Mouse (Mus musculus) embryonic fibroblast, embryonic 13.5 days (primary cell): Measurements from ENCODE around the gene Ubl4b. TPM values are rescaled to one million over a fixed set of nuclear protein-coding genes. Genes with fewer than 3 reads are reported as not detected.

ENCODE experiments used
- H3K27ac ChIP-seq: 2 replicates; pipeline ENCODE4 v1.5.1; 2012; ENCODE audit warnings: low read length, control low read depth, inconsistent platforms; ENCODE audit not compliant: insufficient read depth
- H3K4me1 ChIP-seq: 2 replicates; pipeline ENCODE4 v1.6.1; 2011; ENCODE audit warnings: low read length; ENCODE audit not compliant: control insufficient read depth, insufficient read depth
- H3K4me3 ChIP-seq: 2 replicates; pipeline ENCODE4 v1.5.1; 2011; ENCODE audit warnings: mild to moderate bottlenecking, control low read depth, low read length; ENCODE audit not compliant: insufficient read depth
- CTCF ChIP-seq: IDR thresholded peaks from 2 replicates; pipeline ENCODE4 v1.5.1; 2011; ENCODE audit warnings: mild to moderate bottlenecking, control low read depth, low read length, moderate library complexity, borderline replicate concordance; ENCODE audit not compliant: insufficient read depth
- POLR2A ChIP-seq: IDR thresholded peaks from 2 replicates; pipeline ENCODE4 v1.6.1; 2011; ENCODE audit warnings: low read depth, mild to moderate bottlenecking, control low read depth, low read length, moderate library complexity
- polyA plus RNA-seq: library from polyadenylated mRNA; stranded (reverse); fragments of >200 nt; gene quantifications from 2 replicates; pipeline ENCODE4 v1.2.4, GENCODE M21; 2011; ENCODE audit warnings: low read depth; ENCODE audit not compliant: missing spikeins, insufficient read length

The Ubl4b gene
- polyA plus RNA-seq, 1 experiment = 0.37 TPM

- TF ChIP-seq POLR2A (no peak), CTCF (no peak)
- Histone ChIP-seq H3K27ac (no peak overlapping the region), H3K4me1 (peaks cover 5% of the 10 kb centered on the region), H3K4me3 (no peak overlapping the region)
Measured at GRCm38 (mm10) chr3:107545716-107546412, 9.0 kb downstream of the Ubl4b start.

DNA sequence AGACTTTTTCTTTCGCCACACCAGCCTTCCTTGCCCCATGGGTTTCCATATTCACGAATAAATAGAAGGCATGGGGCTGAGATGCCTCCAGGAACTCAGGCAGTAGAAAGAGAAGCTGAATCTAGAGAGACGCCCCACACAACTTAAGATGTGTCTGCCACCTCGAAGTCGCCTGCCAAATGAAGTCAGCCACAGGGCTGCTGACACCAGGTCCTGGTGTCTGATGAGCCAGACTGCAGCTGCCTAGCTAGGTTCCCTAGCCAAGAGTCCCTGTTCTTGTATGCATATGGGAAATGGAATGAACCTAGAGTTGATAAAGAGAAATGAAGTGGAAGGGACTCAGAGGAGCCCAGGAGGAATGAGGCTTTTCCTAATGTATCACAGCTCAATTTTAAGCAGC lies 9.6 kb downstream of the Ubl4b start:
- no peak overlapping the region for H3K4me3 ChIP-seq
- H3K27ac ChIP-seq = no peak overlapping the region
- peaks cover 5% of the 10 kb centered on the region for H3K4me1 ChIP-seq
- no peak for TF ChIP-seq POLR2A

DNA sequence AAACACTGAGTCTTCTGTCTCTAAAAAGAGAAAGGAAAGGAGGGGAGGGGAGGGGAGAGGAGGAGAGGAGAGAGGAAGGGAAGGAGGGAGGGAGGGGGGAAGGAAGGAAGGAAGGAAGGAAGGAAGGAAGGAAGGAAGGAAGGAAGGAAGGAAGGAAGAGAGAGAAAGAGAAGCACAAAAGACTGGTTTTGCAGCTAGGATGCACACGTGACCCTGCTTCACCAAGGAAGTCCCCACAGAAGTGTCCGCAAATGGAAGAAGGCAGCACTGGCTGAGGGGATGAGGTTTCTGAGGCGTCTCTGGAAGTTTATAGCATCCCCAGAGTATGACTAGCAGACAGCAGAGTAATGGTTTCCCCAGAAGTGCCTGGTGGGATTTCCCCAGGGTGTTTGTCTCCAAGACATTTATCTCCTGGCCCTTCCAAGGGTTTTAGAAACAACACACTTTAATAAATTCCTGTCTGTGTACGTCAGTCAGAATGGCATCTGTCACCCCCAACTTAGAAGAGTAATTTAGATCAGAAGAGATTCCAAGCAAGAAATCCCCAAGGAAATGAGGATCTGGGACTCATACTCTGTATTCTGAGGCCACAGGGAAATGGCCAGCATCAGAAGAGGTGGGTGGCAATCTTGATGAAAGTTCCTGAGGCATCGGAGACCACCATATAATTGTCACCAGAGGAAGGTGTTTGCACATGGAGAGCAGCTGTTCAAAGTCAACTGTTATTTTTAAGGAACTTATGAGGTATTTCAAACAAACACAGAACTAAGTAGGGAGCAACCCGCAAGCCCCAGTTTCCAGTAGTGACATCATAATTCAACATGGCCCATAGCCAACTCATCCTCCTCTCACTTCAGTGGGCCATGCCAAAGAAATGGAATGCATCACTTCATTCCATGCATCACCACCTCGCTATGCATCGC lies 11.5 kb downstream of the Ubl4b start:
- TF ChIP-seq POLR2A = no peak
- no peak for TF ChIP-seq CTCF
- Histone ChIP-seq H3K4me1 (peaks cover 5% of the 10 kb centered on the region), H3K27ac (no peak overlapping the region), H3K4me3 (no peak overlapping the region)

- Histone ChIP-seq H3K27ac (no peak overlapping the region), H3K4me3 (no peak overlapping the region), H3K4me1 (peaks cover 5% of the 10 kb centered on the region)
- no peak for TF ChIP-seq POLR2A
- TF ChIP-seq CTCF = no peak
Measured at GRCm38 (mm10) chr3:107542584-107542983, 12.3 kb downstream of the Ubl4b start.

DNA sequence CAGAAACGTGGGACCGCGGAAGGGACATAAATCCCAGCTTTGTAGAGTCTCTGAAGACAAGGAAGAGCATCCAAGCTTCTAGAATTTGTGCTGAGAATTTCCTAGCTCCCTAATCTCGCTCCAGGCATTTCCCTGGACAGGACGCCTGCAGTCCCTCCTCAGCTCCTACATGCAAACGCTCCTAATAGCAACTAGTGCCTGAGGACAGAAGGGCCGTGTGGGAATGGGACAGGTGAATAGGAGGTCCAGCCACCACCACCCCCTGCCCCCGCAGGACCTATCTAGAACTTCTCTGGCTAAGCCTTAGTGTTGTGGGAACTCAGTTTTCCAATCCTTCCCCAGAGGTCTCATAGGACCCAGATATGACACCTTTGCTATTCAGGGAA lies 17.4 kb downstream of the Ubl4b start:
- Histone ChIP-seq H3K27ac (peak overlapping the region; percentile 9; the same call in 1 of the 2 replicates), H3K4me3 (no peak overlapping the region), H3K4me1 (0 out of 2 replicates have a peak, but pooled peaks cover under 1% of the 10 kb centered on the region)
- no peak for TF ChIP-seq POLR2A

DNA sequence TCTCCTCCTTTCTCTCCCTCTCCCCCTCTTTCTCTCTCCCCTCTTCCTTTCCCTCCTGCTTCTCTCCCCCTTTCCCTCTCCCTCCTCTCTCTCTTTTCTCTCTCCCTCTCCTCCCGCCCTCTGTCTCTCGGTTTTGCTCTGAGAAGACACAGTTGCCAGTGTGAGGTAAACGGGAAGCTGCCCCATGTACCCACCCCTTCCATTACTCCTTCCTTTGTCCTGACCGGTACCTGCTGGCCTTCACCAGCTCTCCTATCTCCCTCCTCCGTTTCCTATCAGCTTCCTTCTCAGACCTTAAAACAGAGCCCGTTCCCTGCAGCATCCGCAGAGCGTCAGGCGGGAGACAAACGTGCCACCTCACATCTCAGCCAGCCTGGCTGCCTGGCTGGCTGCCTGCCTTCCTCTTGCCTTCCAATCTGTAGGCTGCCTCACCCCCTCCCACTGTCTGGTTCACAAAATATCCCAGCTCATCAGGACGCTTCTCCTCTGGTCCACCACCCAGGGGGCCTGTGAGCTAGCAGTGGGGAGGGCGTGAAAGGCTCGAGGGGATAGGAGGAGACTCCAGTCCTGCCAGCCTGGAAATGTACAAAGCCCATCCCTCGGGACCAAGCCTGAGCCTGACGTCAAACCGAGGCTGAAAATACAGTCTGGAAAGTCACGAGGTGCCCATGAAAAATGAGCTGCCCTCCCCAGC lies 17.9 kb downstream of the Ubl4b start:
- no peak overlapping the region for H3K27ac ChIP-seq
- no peak for TF ChIP-seq CTCF
- no peak; the same call in 1 of the 2 replicates for TF ChIP-seq POLR2A
- H3K4me3 ChIP-seq = no peak overlapping the region
- no peaks in the 10 kb centered on the region for H3K4me1 ChIP-seq

GRCm38 (mm10) chr3:107534951-107535350 lies 19.9 kb downstream of the Ubl4b start:
- TF ChIP-seq POLR2A = no peak
- TF ChIP-seq CTCF = no peak
- H3K4me3 ChIP-seq = no peak overlapping the region
- no peaks in the 10 kb centered on the region for H3K4me1 ChIP-seq
- H3K27ac ChIP-seq = no peak overlapping the region

DNA sequence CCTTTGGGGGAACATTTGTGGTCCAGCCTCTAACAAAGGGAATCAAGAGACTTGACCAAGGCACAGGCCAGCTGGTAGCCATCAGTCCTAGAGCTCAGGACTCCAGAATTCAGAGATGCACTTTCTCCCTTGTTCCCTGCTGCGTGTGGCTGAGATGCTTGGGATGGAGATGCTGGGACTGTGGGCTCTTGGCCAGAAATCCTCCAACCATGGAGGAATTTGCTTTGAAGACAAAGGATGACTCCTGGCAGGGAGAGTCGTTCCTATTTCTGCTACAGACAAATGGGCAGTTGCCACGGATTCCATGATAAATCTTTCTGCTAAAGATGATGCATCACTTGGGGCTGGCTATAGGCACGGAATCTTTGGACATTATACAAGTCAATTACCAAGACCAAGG lies 21.3 kb downstream of the Ubl4b start:
- H3K27ac ChIP-seq = no peak overlapping the region
- no peak for TF ChIP-seq POLR2A
- TF ChIP-seq CTCF = no peak
- no peak overlapping the region for H3K4me3 ChIP-seq
- no peaks in the 10 kb centered on the region for H3K4me1 ChIP-seq

DNA sequence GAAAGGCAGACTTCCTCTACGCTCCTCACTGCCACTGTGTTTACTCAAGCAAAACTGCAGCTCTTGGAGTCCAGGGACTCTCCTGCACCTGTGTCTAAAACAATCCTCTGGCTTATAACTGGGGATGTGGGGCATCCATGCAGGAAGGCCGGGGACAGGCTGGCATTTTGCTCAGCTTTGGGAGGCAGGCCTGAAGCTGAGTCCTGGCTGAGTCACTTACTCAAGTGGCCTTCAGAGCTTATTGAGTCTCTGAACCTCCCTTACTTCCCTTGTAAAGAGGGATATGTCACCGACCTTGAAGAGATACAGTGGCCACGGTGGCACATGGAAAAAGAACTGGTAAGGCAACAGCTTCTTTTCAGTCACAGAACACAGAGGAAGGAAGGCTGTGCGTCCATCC lies 24.3 kb downstream of the Ubl4b start:
- H3K4me3 ChIP-seq = no peak overlapping the region
- H3K4me1 ChIP-seq = no peaks in the 10 kb centered on the region
- TF ChIP-seq CTCF (no peak), POLR2A (no peak)
- no peak overlapping the region for H3K27ac ChIP-seq
